Mouse (Mus musculus) Muller cell, postnatal 12 days (primary cell): Measurements from ENCODE around the gene Gm21773.
"Not testable (repeated sequence)": the region's sequence is repeated elsewhere in the genome, so short reads cannot be mapped to it uniquely, and the experiment has no call there.

Experiments used
- DNase-seq: peaks from one replicate; pipeline ENCODE4 v3.0.0-alpha.2; 2015; ENCODE audit errors: inconsistent ontology term

Gm21773 gene

GRCm38 (mm10) chrY:25309260-25309659 lies at the start of gene Gm21773:
Gene Gm21773 (minus strand): TSS chrY:25309360.
- not testable (repeated sequence) for DNase-seq
